Mouse (Mus musculus) ES-E14 (cell line): ENCODE data around the gene Galt.

ENCODE experiments used
- CHD2 ChIP-seq: IDR thresholded peaks from 2 replicates; pipeline ENCODE4 v1.6.1; 2014; ENCODE audit warnings: mild to moderate bottlenecking, low read depth, low read length, inconsistent platforms
- ZC3H11A ChIP-seq: IDR thresholded peaks from 2 replicates; pipeline ENCODE4 v1.6.1; 2012; ENCODE audit warnings: low read depth, mild to moderate bottlenecking, inconsistent platforms, low read length, borderline replicate concordance

GRCm38 (mm10) chr4:41744131-41744530 lies 10.9 kb upstream of the Galt start:
- TF ChIP-seq CHD2 (no peak), ZC3H11A (no peak)
